Mouse (Mus musculus) liver, postnatal 0 days (tissue): ENCODE measurements at regions not wholly inside any gene's neighbourhood (a gene's known extent, or its start where the extent isn't known, plus 50 kb on each side); places are given as distances from the start of the nearest gene placed in this dataset.

Source experiments
- ATAC-seq: fragments of 200-750 bp; cut with Nextera tagmentation; 2 replicates; pipeline ENCODE4 v1.8.0; 2017; ENCODE audit warnings: mild to moderate bottlenecking, moderate library complexity
- DNase-seq: peaks from one replicate; pipeline ENCODE4 v3.0.0-alpha.2; 2016
- H3K27ac ChIP-seq: fragments of 300-500 bp; sonication (generic); 2 replicates; pipeline ENCODE4 v1.5.1; 2014; ENCODE audit warnings: antibody characterized with exemption, moderate library complexity, mild to moderate bottlenecking, low read depth
- H3K27me3 ChIP-seq: fragments of 300-500 bp; sonication (generic); 2 replicates; pipeline ENCODE4 v1.6.1; 2014; ENCODE audit warnings: low read length, control low read depth, mixed read lengths; ENCODE audit not compliant: insufficient read depth
- H3K36me3 ChIP-seq: fragments of 300-500 bp; sonication (generic); replicated peaks from 2 replicates; pipeline ENCODE4 v1.6.1; 2014; ENCODE audit warnings: mild to moderate bottlenecking, control low read depth, low read length, moderate library complexity, mixed read lengths; ENCODE audit not compliant: insufficient read depth
- H3K4me1 ChIP-seq: fragments of 300-500 bp; sonication (generic); 2 replicates; pipeline ENCODE4 v1.6.1; 2014; ENCODE audit warnings: antibody characterized with exemption, mild to moderate bottlenecking, control low read depth; ENCODE audit not compliant: insufficient read depth
- H3K4me2 ChIP-seq: fragments of 300-500 bp; sonication (generic); 2 replicates; pipeline ENCODE4 v1.6.1; 2014; ENCODE audit warnings: low read depth, mild to moderate bottlenecking, low read length, moderate library complexity, mixed read lengths
- H3K4me3 ChIP-seq: fragments of 300-500 bp; sonication (generic); 2 replicates; pipeline ENCODE4 v1.5.1; 2014; ENCODE audit warnings: low read depth, low read length
- H3K9ac ChIP-seq: fragments of 300-500 bp; sonication (generic); replicated peaks from 2 replicates; pipeline ENCODE4 v1.6.1; 2014; ENCODE audit warnings: mild to moderate bottlenecking, moderate library complexity
- H3K9me3 ChIP-seq: fragments of 300-500 bp; sonication (generic); 2 replicates; pipeline ENCODE4 v1.6.1; 2016; ENCODE audit warnings: mild to moderate bottlenecking, control low read depth, low read length, mixed read lengths
- CTCF ChIP-seq: sonication (generic); IDR thresholded peaks from 2 replicates; pipeline ENCODE4 v1.5.1; 2016; ENCODE audit warnings: antibody characterized with exemption, low read depth
- EP300 ChIP-seq: IDR thresholded peaks from 2 replicates; pipeline ENCODE4 v1.6.1; 2016; ENCODE audit warnings: antibody characterized with exemption, low read depth, mild to moderate bottlenecking
- WGBS: fragments of 180-500 bp; shearing (Covaris S2); extraction: QIAGEN DNeasy Blood & Tissue Kit; methylation state at CpG from one replicate; pipeline ENCODE4 v1.1.7; 2014; ENCODE audit not compliant: insufficient replicate concordance; 5-methylcytosine and 5-hydroxymethylcytosine counted together

DNA sequence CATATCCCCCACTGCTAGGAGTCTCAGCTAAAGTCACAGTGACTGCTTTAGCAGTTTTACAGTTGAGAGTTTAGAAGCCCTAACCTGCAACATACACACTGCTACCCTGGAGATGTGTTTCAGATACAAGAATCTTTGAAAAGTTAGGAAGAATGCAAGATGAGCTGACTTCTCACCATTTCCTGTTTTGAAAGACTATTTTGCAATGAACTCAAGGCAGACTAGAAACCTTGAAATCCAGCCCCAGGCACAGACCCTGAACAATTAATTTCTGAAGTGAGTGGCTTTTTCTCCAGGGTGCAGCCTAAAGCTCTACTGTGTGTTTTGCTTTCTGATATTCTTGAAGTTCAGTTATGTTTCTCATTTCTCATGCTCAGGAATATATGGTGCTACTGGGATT lies 440.6 kb downstream of the Nebl start:
- no peak for DNase-seq
- H3K9me3 ChIP-seq, result no peaks in the 10 kb centered on the region
- no peaks in the 10 kb centered on the region for H3K36me3 ChIP-seq
- no peak for TF ChIP-seq EP300
- TF ChIP-seq CTCF, result no peak
- H3K9ac ChIP-seq, result no peak overlapping the region
- ATAC-seq, result no peak
- H3K4me3 ChIP-seq, result no peak overlapping the region
- no peak overlapping the region for H3K4me2 ChIP-seq
- H3K4me1 ChIP-seq, result no peaks in the 10 kb centered on the region
- no peak overlapping the region for H3K27ac ChIP-seq
- H3K27me3 ChIP-seq, result no peaks in the 10 kb centered on the region

GRCm38 (mm10) chr2:17287598-17287997 lies 443.7 kb downstream of the Nebl start:
- Histone ChIP-seq H3K4me1 (no peaks in the 10 kb centered on the region), H3K9ac (no peak overlapping the region), H3K36me3 (no peaks in the 10 kb centered on the region), H3K27ac (no peak overlapping the region), H3K27me3 (no peaks in the 10 kb centered on the region), H3K4me3 (no peak overlapping the region), H3K9me3 (no peaks in the 10 kb centered on the region), H3K4me2 (no peak overlapping the region)
- TF ChIP-seq EP300, result no peak
- TF ChIP-seq CTCF, result no peak
- DNase-seq, result no peak
- WGBS, result 72% methylated on average over 1 of the region's 1 CpGs
- no peak for ATAC-seq

GRCm38 (mm10) chr2:17249960-17250359 lies 481.3 kb downstream of the Nebl start:
- TF ChIP-seq EP300 (no peak), CTCF (no peak)
- Histone ChIP-seq H3K27ac (no peak overlapping the region), H3K9ac (no peak overlapping the region), H3K9me3 (no peaks in the 10 kb centered on the region), H3K4me1 (no peaks in the 10 kb centered on the region), H3K27me3 (no peaks in the 10 kb centered on the region), H3K36me3 (no peaks in the 10 kb centered on the region), H3K4me3 (no peak overlapping the region), H3K4me2 (no peak overlapping the region)
- no peak for DNase-seq
- ATAC-seq, result no peak
- WGBS, result 75% methylated on average over 2 of the region's 2 CpGs

DNA sequence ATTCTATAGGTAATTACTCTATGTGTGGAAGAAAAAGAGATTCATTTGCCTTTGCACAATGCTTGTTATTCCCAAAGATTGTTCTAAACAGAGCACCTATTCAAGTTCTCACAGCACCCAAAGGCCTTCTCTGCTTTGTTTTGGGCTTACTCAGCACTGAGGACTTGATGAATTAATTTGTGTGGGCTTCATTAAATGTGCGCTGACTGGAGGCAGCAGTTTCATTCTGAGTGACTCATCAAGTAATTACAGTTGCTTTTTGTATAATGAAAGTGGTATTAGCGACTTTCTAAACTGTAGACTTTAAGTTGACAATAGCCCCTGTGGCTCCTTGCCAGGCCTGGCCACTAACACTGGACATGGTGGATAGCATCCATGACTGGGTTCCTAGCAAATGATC lies 485.4 kb downstream of the Nebl start:
- no peaks in the 10 kb centered on the region for H3K36me3 ChIP-seq
- no peak overlapping the region for H3K9ac ChIP-seq
- H3K4me2 ChIP-seq, result no peak overlapping the region
- 77% methylated on average over 2 of the region's 2 CpGs for WGBS
- no peaks in the 10 kb centered on the region for H3K4me1 ChIP-seq
- DNase-seq (no peak), ATAC-seq (no peak)
- no peak for TF ChIP-seq EP300
- no peak for TF ChIP-seq CTCF
- H3K4me3 ChIP-seq, result no peak overlapping the region
- H3K27me3 ChIP-seq, result no peaks in the 10 kb centered on the region
- H3K9me3 ChIP-seq, result no peaks in the 10 kb centered on the region
- no peak overlapping the region for H3K27ac ChIP-seq

GRCm38 (mm10) chr2:17215607-17216006 lies 515.7 kb downstream of the Nebl start:
- Histone ChIP-seq H3K4me3 (no peak overlapping the region), H3K4me2 (no peak overlapping the region), H3K9me3 (no peaks in the 10 kb centered on the region), H3K27ac (no peak overlapping the region), H3K9ac (no peak overlapping the region), H3K27me3 (no peaks in the 10 kb centered on the region), H3K4me1 (no peaks in the 10 kb centered on the region), H3K36me3 (no peaks in the 10 kb centered on the region)
- 58% methylated on average over 1 of the region's 1 CpGs for WGBS
- TF ChIP-seq EP300, result no peak
- TF ChIP-seq CTCF, result no peak
- DNase-seq (no peak), ATAC-seq (no peak)

DNA sequence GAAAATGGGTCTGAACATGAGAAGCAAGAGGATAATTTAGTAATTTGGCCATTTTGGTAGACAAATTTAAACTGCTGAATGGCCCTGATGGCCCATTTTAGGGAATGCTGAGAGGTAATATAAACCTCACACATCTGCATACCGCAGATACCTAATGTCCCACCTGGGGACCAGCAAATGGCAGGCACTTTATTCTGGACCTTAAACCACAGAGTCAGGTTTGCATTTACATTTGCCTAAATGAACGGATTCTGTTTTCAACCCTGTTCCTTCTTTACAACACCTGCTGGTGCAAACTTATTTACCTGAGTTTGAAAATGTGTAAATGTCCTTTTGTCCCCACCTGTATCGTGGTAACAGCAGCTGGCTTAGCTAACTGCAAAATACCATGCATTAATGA lies 516.4 kb downstream of the Nebl start:
- WGBS, result 50% methylated on average over 3 of the region's 3 CpGs
- Histone ChIP-seq H3K27me3 (no peaks in the 10 kb centered on the region), H3K4me3 (no peak overlapping the region), H3K36me3 (no peaks in the 10 kb centered on the region), H3K4me2 (no peak overlapping the region), H3K4me1 (no peaks in the 10 kb centered on the region), H3K9ac (no peak overlapping the region), H3K9me3 (no peaks in the 10 kb centered on the region), H3K27ac (no peak overlapping the region)
- no peak for ATAC-seq
- DNase-seq, result no peak
- TF ChIP-seq EP300, result no peak
- no peak for TF ChIP-seq CTCF

DNA sequence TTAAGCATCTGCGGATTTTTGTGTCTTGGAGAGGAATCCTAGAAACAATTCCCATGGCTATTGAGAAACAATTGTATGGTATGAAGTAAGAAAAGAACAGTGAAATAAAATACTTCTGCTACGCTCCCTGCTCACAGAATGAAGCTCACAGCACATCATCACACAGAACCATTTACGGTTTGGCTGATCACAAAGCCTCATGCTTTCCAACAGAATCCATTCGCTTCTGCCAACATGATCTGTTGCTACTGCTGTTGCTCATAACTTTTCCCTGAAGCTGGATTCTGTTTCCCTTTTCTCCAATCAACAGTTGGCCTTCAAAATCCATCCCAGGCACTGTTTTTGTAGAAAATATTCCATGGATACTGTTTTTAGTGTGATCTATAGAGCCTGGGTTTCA lies 518.7 kb downstream of the Nebl start:
- Histone ChIP-seq H3K9me3 (no peaks in the 10 kb centered on the region), H3K27ac (no peak overlapping the region), H3K27me3 (no peaks in the 10 kb centered on the region), H3K4me2 (no peak overlapping the region), H3K9ac (no peak overlapping the region), H3K4me1 (no peaks in the 10 kb centered on the region), H3K4me3 (no peak overlapping the region), H3K36me3 (no peaks in the 10 kb centered on the region)
- ATAC-seq (no peak), DNase-seq (no peak)
- no peak for TF ChIP-seq EP300
- TF ChIP-seq CTCF, result no peak
- WGBS, result 77% methylated on average over 4 of the region's 4 CpGs
